Mouse (Mus musculus): Measurements from ENCODE around the gene Rfx2. TPM values are rescaled to one million over a fixed set of nuclear protein-coding genes. Genes with fewer than 3 reads are reported as not detected.

The Rfx2 gene
- polyA plus RNA-seq, 1 experiment from 2014 or later = 2.9 TPM

GRCm38 (mm10) chr17:56728117-56728516 lies 102.7 kb downstream of the Rfx2 start:
- Histone ChIP-seq H3K27ac (replicated peaks; ENCODE audit: low read depth, low read length) (no peak overlapping the region), H3K4me3 (ENCODE audit: low read depth, low read length) (no peak overlapping the region), H3K4me1 (ENCODE audit: control insufficient read depth, insufficient read depth, low read length) (peaks cover 15% of the 10 kb centered on the region), H3K9me3 (ENCODE audit: control insufficient read depth, low read length) (no peaks in the 10 kb centered on the region), H3K4me2 (ENCODE audit: low read depth, severe bottlenecking) (no peak overlapping the region), H3K9ac (ENCODE audit: low read length) (no peak overlapping the region), H3K27me3 (ENCODE audit: control insufficient read depth, insufficient read depth, low read length) (no peaks in the 10 kb centered on the region), H3K36me3 (ENCODE audit: control insufficient read depth, insufficient read depth, low read length) (no peaks in the 10 kb centered on the region)
- no peak for DNase-seq (ENCODE audit: low spot score)
- no peak for ATAC-seq (ENCODE audit: insufficient number of reproducible peaks, low FRiP score, low TSS enrichment, low read depth)
- WGBS = 16% methylated on average over 12 of the region's 12 CpGs

GRCm38 (mm10) chr17:56727659-56728058 lies 103.2 kb downstream of the Rfx2 start:
- H3K9me3 ChIP-seq (ENCODE audit: control insufficient read depth, low read length) = no peaks in the 10 kb centered on the region
- H3K4me3 ChIP-seq (ENCODE audit: low read depth, low read length) = no peak overlapping the region
- H3K9ac ChIP-seq (ENCODE audit: low read length) = no peak overlapping the region
- ATAC-seq (ENCODE audit: insufficient number of reproducible peaks, low FRiP score, low TSS enrichment, low read depth) (no peak), DNase-seq (ENCODE audit: low spot score) (peak; percentile 60)
- H3K36me3 ChIP-seq (ENCODE audit: control insufficient read depth, insufficient read depth, low read length) = no peaks in the 10 kb centered on the region
- H3K27ac ChIP-seq (replicated peaks; ENCODE audit: low read depth, low read length) = no peak overlapping the region
- peaks cover 15% of the 10 kb centered on the region for H3K4me1 ChIP-seq (ENCODE audit: control insufficient read depth, insufficient read depth, low read length)
- no peaks in the 10 kb centered on the region for H3K27me3 ChIP-seq (ENCODE audit: control insufficient read depth, insufficient read depth, low read length)
- 7% methylated on average over 12 of the region's 12 CpGs for WGBS
- peak overlapping the region; percentile 8; the same call in 1 of the 2 replicates for H3K4me2 ChIP-seq (ENCODE audit: low read depth, severe bottlenecking)

GRCm38 (mm10) chr17:56727029-56727649 lies 103.7 kb downstream of the Rfx2 start:
- peaks cover 15% of the 10 kb centered on the region for H3K4me1 ChIP-seq (ENCODE audit: control insufficient read depth, insufficient read depth, low read length)
- no peak overlapping the region for H3K4me2 ChIP-seq (ENCODE audit: low read depth, severe bottlenecking)
- peak; percentile 47 for DNase-seq (ENCODE audit: low spot score)
- H3K4me3 ChIP-seq (ENCODE audit: low read depth, low read length) = no peak overlapping the region
- ATAC-seq (ENCODE audit: insufficient number of reproducible peaks, low FRiP score, low TSS enrichment, low read depth) = peak; percentile 49
- 4% methylated on average over 7 of the region's 7 CpGs for WGBS
- H3K9me3 ChIP-seq (ENCODE audit: control insufficient read depth, low read length) = no peaks in the 10 kb centered on the region
- H3K27me3 ChIP-seq (ENCODE audit: control insufficient read depth, insufficient read depth, low read length) = no peaks in the 10 kb centered on the region
- no peaks in the 10 kb centered on the region; the same call in 1 of the 2 replicates for H3K36me3 ChIP-seq (ENCODE audit: control insufficient read depth, insufficient read depth, low read length)
- H3K9ac ChIP-seq (ENCODE audit: low read length) = no peak overlapping the region
- no peak overlapping the region; the same call in 1 of the 2 replicates for H3K27ac ChIP-seq (replicated peaks; ENCODE audit: low read depth, low read length)

Other genes starting within 250 kb of the Rfx2 start
- gene Safb2, start 246.4 kb downstream of the Rfx2 start, polyA plus RNA-seq (2014; fragmentation: Nextera tagmentation; extraction: Ambion mirVana) = 65.3 and 78.6 TPM in 2 replicates
- 119 and 132 TPM in 2 replicates for gene Safb, start 246.2 kb downstream of the Rfx2 start, polyA plus RNA-seq (2014; fragmentation: Nextera tagmentation; extraction: Ambion mirVana)
- gene 2410015M20Rik, start 221.2 kb downstream of the Rfx2 start, polyA plus RNA-seq (2014; fragmentation: Nextera tagmentation; extraction: Ambion mirVana) = 198 and 203 TPM in 2 replicates
- gene Rpl36, start 217.6 kb downstream of the Rfx2 start, polyA plus RNA-seq (2014; fragmentation: Nextera tagmentation; extraction: Ambion mirVana) = 1,726 and 1,764 TPM in 2 replicates
- gene Lonp1, start 204.1 kb downstream of the Rfx2 start, polyA plus RNA-seq (2014; fragmentation: Nextera tagmentation; extraction: Ambion mirVana) = 61.9 and 66.3 TPM in 2 replicates
- 0.61 and 0.85 TPM in 2 replicates for gene Catsperd, start 202.9 kb downstream of the Rfx2 start, polyA plus RNA-seq (2014; fragmentation: Nextera tagmentation; extraction: Ambion mirVana)
- 118 and 131 TPM in 2 replicates for gene Ranbp3, start 157.7 kb downstream of the Rfx2 start, polyA plus RNA-seq (2014; fragmentation: Nextera tagmentation; extraction: Ambion mirVana)
- gene Ndufa11, start 113.2 kb downstream of the Rfx2 start, polyA plus RNA-seq (2014; fragmentation: Nextera tagmentation; extraction: Ambion mirVana) = 413 and 428 TPM in 2 replicates
- gene Vmac, start 113.0 kb downstream of the Rfx2 start, polyA plus RNA-seq (2014; fragmentation: Nextera tagmentation; extraction: Ambion mirVana) = 19.7 and 21.1 TPM in 2 replicates
- gene Nrtn, start 73.5 kb downstream of the Rfx2 start, polyA plus RNA-seq (2014; fragmentation: Nextera tagmentation; extraction: Ambion mirVana) = 19.0 and 19.9 TPM in 2 replicates
- gene Dus3l, start 66.3 kb downstream of the Rfx2 start, polyA plus RNA-seq (2014; fragmentation: Nextera tagmentation; extraction: Ambion mirVana) = 37.3 and 38.2 TPM in 2 replicates
- gene Prr22, start 60.8 kb downstream of the Rfx2 start, polyA plus RNA-seq (2014; fragmentation: Nextera tagmentation; extraction: Ambion mirVana) = 1.2 TPM in 2 replicates
- gene Acsbg2, start 43.4 kb upstream of the Rfx2 start, polyA plus RNA-seq (2014; fragmentation: Nextera tagmentation; extraction: Ambion mirVana) = not detected in 2 replicates
- 0.40 and 0.50 TPM in 2 replicates for gene 1700061G19Rik, start 44.5 kb upstream of the Rfx2 start, polyA plus RNA-seq (2014; fragmentation: Nextera tagmentation; extraction: Ambion mirVana)
- gene Mllt1, start 104.4 kb upstream of the Rfx2 start, polyA plus RNA-seq (2014; fragmentation: Nextera tagmentation; extraction: Ambion mirVana) = 33.6 and 43.1 TPM in 2 replicates
- not detected in 2 replicates for gene Acer1, start 151.1 kb upstream of the Rfx2 start, polyA plus RNA-seq (2014; fragmentation: Nextera tagmentation; extraction: Ambion mirVana)
- 155 and 159 TPM in 2 replicates for gene Clpp, start 159.3 kb upstream of the Rfx2 start, polyA plus RNA-seq (2014; fragmentation: Nextera tagmentation; extraction: Ambion mirVana)
- 40.2 and 42.1 TPM in 2 replicates for gene Alkbh7, start 166.3 kb upstream of the Rfx2 start, polyA plus RNA-seq (2014; fragmentation: Nextera tagmentation; extraction: Ambion mirVana)
- gene Pspn, start 169.0 kb upstream of the Rfx2 start, polyA plus RNA-seq (2014; fragmentation: Nextera tagmentation; extraction: Ambion mirVana) = 0.72 TPM in 1 of 2 replicates, not detected in the other
- gene Gtf2f1, start 180.3 kb upstream of the Rfx2 start, polyA plus RNA-seq (2014; fragmentation: Nextera tagmentation; extraction: Ambion mirVana) = 73.8 and 76.6 TPM in 2 replicates
- gene Gm17949, start 180.5 kb upstream of the Rfx2 start, polyA plus RNA-seq (2014; fragmentation: Nextera tagmentation; extraction: Ambion mirVana) = 0.21 and 0.37 TPM in 2 replicates
- gene Khsrp, start 200.5 kb upstream of the Rfx2 start, polyA plus RNA-seq (2014; fragmentation: Nextera tagmentation; extraction: Ambion mirVana) = 48.4 and 48.7 TPM in 2 replicates
- not detected in 2 replicates for gene Slc25a41, start 210.6 kb upstream of the Rfx2 start, polyA plus RNA-seq (2014; fragmentation: Nextera tagmentation; extraction: Ambion mirVana)
- gene Crb3, start 228.1 kb upstream of the Rfx2 start, polyA plus RNA-seq (2014; fragmentation: Nextera tagmentation; extraction: Ambion mirVana) = 1.0 and 1.1 TPM in 2 replicates
- gene Slc25a23, start 228.8 kb upstream of the Rfx2 start, polyA plus RNA-seq (2014; fragmentation: Nextera tagmentation; extraction: Ambion mirVana) = 4.5 TPM in 2 replicates
- gene Dennd1c, start 247.5 kb upstream of the Rfx2 start, polyA plus RNA-seq (2014; fragmentation: Nextera tagmentation; extraction: Ambion mirVana) = 0.43 and 0.51 TPM in 2 replicates

All from limb, embryonic 11.5 days (tissue).